Mouse (Mus musculus): ENCODE results near the gene Iah1. TPM values are rescaled to one million over a fixed set of nuclear protein-coding genes. Genes with fewer than 3 reads are reported as not detected.

Gene Iah1
- 50.2 TPM for polyA plus RNA-seq (2017; shearing (Covaris generic))

GRCm38 (mm10) chr12:21315923-21316868 lies at the start of gene Iah1:
Gene Iah1 (plus strand): TSS chr12:21316389.

GRCm38 (mm10) chr12:21284761-21285441 lies 31.3 kb upstream of the Iah1 start, which contains the start of gene Cpsf3:
Gene Cpsf3 (plus strand): TSS chr12:21285391.

GRCm38 (mm10) chr12:21286243-21286622 lies 30.0 kb upstream of the Iah1 start, which contains the start of gene Itgb1bp1:
Gene Itgb1bp1 (minus strand): TSS chr12:21286284.

GRCm38 (mm10) chr12:21373100-21373819 lies 57.1 kb downstream of the Iah1 start, which contains the start of gene Adam17:
Gene Adam17 (minus strand): TSS chr12:21373632.

Other genes with a start within 250 kb of the Iah1 start
- gene Cpsf3, start 31.0 kb upstream of the Iah1 start, polyA plus RNA-seq (2017; shearing (Covaris generic)), result 151 TPM
- gene Itgb1bp1, start 30.1 kb upstream of the Iah1 start, polyA plus RNA-seq (2017; shearing (Covaris generic)), result 110 TPM
- gene Adam17, start 57.2 kb downstream of the Iah1 start, polyA plus RNA-seq (2017; shearing (Covaris generic)), result 83.8 TPM
- gene Ywhaq, start 101.2 kb downstream of the Iah1 start, polyA plus RNA-seq (2017; shearing (Covaris generic)), result 331 TPM

All from inflammation-experienced regulatory T-cells, adult 16 weeks (primary cell).